Mouse (Mus musculus) hindbrain, embryonic 16.5 days (tissue): Measurements from ENCODE around the gene Olfr1370. TPM values are rescaled to one million over a fixed set of nuclear protein-coding genes. Genes with fewer than 3 reads are reported as not detected.

ENCODE experiments used
- ATAC-seq: fragments of 200-750 bp; cut with Nextera tagmentation; 2 replicates; pipeline ENCODE4 v1.8.0; 2017; ENCODE audit warnings: moderate TSS enrichment, moderate library complexity
- H3K27ac ChIP-seq: fragments of 300-500 bp; sonication (generic); 2 replicates; pipeline ENCODE4 v1.5.1; 2014; ENCODE audit warnings: low read depth, mild to moderate bottlenecking, control low read depth, low read length, moderate library complexity
- H3K27me3 ChIP-seq: fragments of 300-500 bp; sonication (generic); replicated peaks from 2 replicates; pipeline ENCODE4 v1.6.1; 2014; ENCODE audit warnings: low read length; ENCODE audit not compliant: control insufficient read depth, insufficient read depth
- H3K36me3 ChIP-seq: fragments of 300-500 bp; sonication (generic); 2 replicates; pipeline ENCODE4 v1.6.1; 2014; ENCODE audit warnings: mild to moderate bottlenecking, low read length, moderate library complexity, mixed read lengths; ENCODE audit not compliant: control insufficient read depth, insufficient read depth
- H3K4me1 ChIP-seq: fragments of 300-500 bp; sonication (generic); 2 replicates; pipeline ENCODE4 v1.6.1; 2014; ENCODE audit warnings: low read depth, low read length; ENCODE audit not compliant: control insufficient read depth, insufficient read depth
- H3K4me2 ChIP-seq: fragments of 300-500 bp; sonication (generic); 2 replicates; pipeline ENCODE4 v1.6.1; 2014; ENCODE audit warnings: mild to moderate bottlenecking, low read length, control low read depth, moderate library complexity
- H3K4me3 ChIP-seq: fragments of 300-500 bp; sonication (generic); 2 replicates; pipeline ENCODE4 v1.5.1; 2014; ENCODE audit warnings: mild to moderate bottlenecking, low read length, control low read depth, moderate library complexity
- H3K9ac ChIP-seq: fragments of 300-500 bp; sonication (generic); 2 replicates; pipeline ENCODE4 v1.6.1; 2014; ENCODE audit warnings: low read depth, mild to moderate bottlenecking, control low read depth, low read length, moderate library complexity
- H3K9me3 ChIP-seq: fragments of 300-500 bp; sonication (generic); 2 replicates; pipeline ENCODE4 v1.6.1; 2014; ENCODE audit warnings: mild to moderate bottlenecking, low read length, moderate library complexity; ENCODE audit not compliant: control insufficient read depth
- WGBS: fragments of 180-500 bp; shearing (Covaris S2); extraction: QIAGEN DNeasy Blood & Tissue Kit; methylation state at CpG from one replicate; pipeline ENCODE4 v1.1.7; 2014; 5-methylcytosine and 5-hydroxymethylcytosine counted together
- polyA plus RNA-seq: library from polyadenylated mRNA; unstranded; fragments of >200 nt; fragmentation: Nextera tagmentation; extraction: Ambion mirVana; gene quantifications from 2 replicates; pipeline ENCODE4 v1.2.1, GENCODE M21; 2015

The Olfr1370 gene
- polyA plus RNA-seq, 1 experiment from 2014 or later = not detected

- Histone ChIP-seq H3K9ac (no peak overlapping the region), H3K27ac (no peak overlapping the region), H3K36me3 (no peaks in the 10 kb centered on the region), H3K4me3 (no peak overlapping the region), H3K27me3 (no peaks in the 10 kb centered on the region), H3K9me3 (no peaks in the 10 kb centered on the region), H3K4me2 (no peak overlapping the region), H3K4me1 (no peaks in the 10 kb centered on the region)
- ATAC-seq = no peak
Observed at GRCm38 (mm10) chr13:21035981-21036380, 38.8 kb downstream of the Olfr1370 start.

GRCm38 (mm10) chr13:21035011-21035410, 39.7 kb downstream of the Olfr1370 start:
- Histone ChIP-seq H3K36me3 (no peaks in the 10 kb centered on the region), H3K9ac (no peak overlapping the region), H3K4me3 (no peak overlapping the region), H3K27ac (no peak overlapping the region), H3K4me2 (no peak overlapping the region), H3K9me3 (no peaks in the 10 kb centered on the region), H3K27me3 (no peaks in the 10 kb centered on the region), H3K4me1 (no peaks in the 10 kb centered on the region)
- 0 out of 2 replicates have a peak, but pooled peaks have one; percentile 38 for ATAC-seq
- 80% methylated on average over 3 of the region's 3 CpGs for WGBS

- Histone ChIP-seq H3K4me3 (no peak overlapping the region), H3K4me1 (no peaks in the 10 kb centered on the region), H3K27ac (no peak overlapping the region), H3K9ac (no peak overlapping the region), H3K9me3 (no peaks in the 10 kb centered on the region), H3K4me2 (no peak overlapping the region), H3K36me3 (no peaks in the 10 kb centered on the region), H3K27me3 (no peaks in the 10 kb centered on the region)
- WGBS = 36% methylated on average over 3 of the region's 3 CpGs
- ATAC-seq = peak; percentile 88
Observed at GRCm38 (mm10) chr13:21033176-21033575, 41.6 kb downstream of the Olfr1370 start.

GRCm38 (mm10) chr13:21024831-21025230, 49.9 kb downstream of the Olfr1370 start:
- no peak for ATAC-seq
- Histone ChIP-seq H3K27me3 (no peaks in the 10 kb centered on the region), H3K4me1 (no peaks in the 10 kb centered on the region), H3K9ac (no peak overlapping the region), H3K4me2 (no peak overlapping the region), H3K4me3 (no peak overlapping the region), H3K27ac (no peak overlapping the region), H3K9me3 (no peaks in the 10 kb centered on the region), H3K36me3 (no peaks in the 10 kb centered on the region)
- 83% methylated on average over 5 of the region's 5 CpGs for WGBS

Other genes with a start within 250 kb of the Olfr1370 start
- 0.04 and 0.05 TPM in 2 replicates for gene Olfr1369-ps1, start 36.5 kb upstream of the Olfr1370 start, polyA plus RNA-seq
- not detected in 2 replicates for gene Olfr263, start 54.7 kb upstream of the Olfr1370 start, polyA plus RNA-seq
- not detected in 2 replicates for gene Olfr1368, start 70.9 kb upstream of the Olfr1370 start, polyA plus RNA-seq
- gene Trim27, start 104.5 kb upstream of the Olfr1370 start, polyA plus RNA-seq = 70.1 and 75.0 TPM in 2 replicates
- gene Gpx5, start 217.8 kb upstream of the Olfr1370 start, polyA plus RNA-seq = not detected in 2 replicates
- 0.26 and 0.64 TPM in 2 replicates for gene Gpx6, start 237.2 kb upstream of the Olfr1370 start, polyA plus RNA-seq